In the genomic region with DNA sequence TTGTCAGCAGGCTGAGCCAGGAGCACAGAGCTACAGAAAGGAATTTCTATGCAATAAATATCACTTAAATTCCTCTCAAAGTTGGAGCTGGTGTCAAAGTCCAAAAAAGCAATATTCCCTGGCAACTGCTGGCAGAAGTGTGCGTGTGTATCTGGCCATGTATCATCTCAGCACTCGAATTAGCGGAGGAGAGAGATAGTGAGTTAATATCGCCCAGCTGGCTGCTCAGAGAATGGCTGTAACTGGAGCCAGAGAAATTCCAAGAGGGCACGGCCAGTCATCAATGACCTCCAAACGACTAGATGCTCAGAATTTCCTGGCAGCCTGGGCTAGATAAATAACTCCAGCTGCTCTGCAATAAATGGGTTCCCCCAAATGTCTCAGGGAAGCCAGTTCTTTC, we compare ENCODE assay signal across 15 mouse cellular contexts. TPM values are rescaled to one million over a fixed set of nuclear protein-coding genes. Genes with fewer than 3 reads are reported as not detected.
DNase-seq lines count a peak whose midpoint lies in the region; ATAC-seq and TF ChIP-seq lines count a peak whose summit lies in the region.
"Had no signal": no experiment of that assay in that cellular context is flagged by ENCODE, and none has a peak within 500 bp of the region (broad histone marks: within the 10 kb centered on the region; RNA-seq: fewer than 3 reads in every experiment).

No protein-coding gene starts in this region.

- H3K4me2 ChIP-seq in heart, embryonic 11.5 days: no peak overlapping the region
- no peak overlapping the region for H3K4me2 ChIP-seq in midbrain, embryonic 13.5 days (replicated peaks)
- H3K4me2 ChIP-seq in midbrain, embryonic 15.5 days: no peak overlapping the region
- no peak overlapping the region for H3K4me2 ChIP-seq in hindbrain, embryonic 16.5 days (ENCODE audit: low read length)
- H3K4me2 ChIP-seq in neural tube, embryonic 15.5 days: no peak overlapping the region
- H3K4me2 ChIP-seq: embryonic facial prominence, embryonic 15.5 days had no signal

- 13% methylated on average over 6 of the region's 6 CpGs for WGBS in heart, adult 2 months
- 15% methylated on average over 6 of the region's 6 CpGs for WGBS in heart, embryonic 11.5 days (ENCODE audit: insufficient replicate concordance)
- 37% methylated on average over 6 of the region's 6 CpGs for WGBS in midbrain, embryonic 13.5 days
- 42% methylated on average over 6 of the region's 6 CpGs for WGBS in midbrain, embryonic 15.5 days
- 22% methylated on average over 6 of the region's 6 CpGs for WGBS in hindbrain, embryonic 16.5 days
- 17% methylated on average over 6 of the region's 6 CpGs for WGBS in neural tube, embryonic 15.5 days

- peak overlapping the region; percentile 71 for H3K27ac ChIP-seq in heart, adult 2 months
- no peak overlapping the region for H3K27ac ChIP-seq in heart, embryonic 11.5 days (ENCODE audit: low read depth, low read length)
- peak overlapping the region; percentile 25; the same call in 1 of the 2 replicates for H3K27ac ChIP-seq in midbrain, embryonic 13.5 days
- no peak overlapping the region for H3K27ac ChIP-seq in midbrain, embryonic 15.5 days
- no peak overlapping the region for H3K27ac ChIP-seq in hindbrain, embryonic 16.5 days (ENCODE audit: low read depth, low read length)
- peak overlapping the region; percentile 65; the same call in 1 of the 2 replicates for H3K27ac ChIP-seq in neural tube, embryonic 15.5 days (replicated peaks)
- H3K27ac ChIP-seq: embryonic facial prominence, embryonic 15.5 days had no signal

- intact Hi-C loops in heart, adult 2 months (cut with DNase I): no loop called here

- no peak for TF ChIP-seq EP300 in heart, adult 2 months (IDR thresholded peaks at IDR 0.05; ENCODE audit: insufficient read depth, low read depth, low read length)

- no peak overlapping the region for H3K9ac ChIP-seq in heart, adult 2 months (ENCODE audit: low read depth, low read length)
- H3K9ac ChIP-seq in heart, embryonic 11.5 days (ENCODE audit: low read depth, low read length): no peak overlapping the region
- H3K9ac ChIP-seq in midbrain, embryonic 13.5 days (replicated peaks): no peak overlapping the region
- H3K9ac ChIP-seq in midbrain, embryonic 15.5 days: no peak overlapping the region
- H3K9ac ChIP-seq in hindbrain, embryonic 16.5 days (ENCODE audit: low read depth, low read length): no peak overlapping the region
- no peak overlapping the region for H3K9ac ChIP-seq in neural tube, embryonic 15.5 days (replicated peaks)
- H3K9ac ChIP-seq: embryonic facial prominence, embryonic 15.5 days had no signal

- H3K79me2 ChIP-seq in heart, adult 2 months (replicated peaks; ENCODE audit: control insufficient read depth, insufficient read depth, low read length): no peaks in the 10 kb centered on the region

- H3K4me3 ChIP-seq in heart, adult 2 months: no peak overlapping the region
- H3K4me3 ChIP-seq in heart, embryonic 11.5 days (ENCODE audit: low read depth, low read length): no peak overlapping the region
- no peak overlapping the region for H3K4me3 ChIP-seq in midbrain, embryonic 13.5 days (replicated peaks)
- H3K4me3 ChIP-seq in midbrain, embryonic 15.5 days: no peak overlapping the region
- no peak overlapping the region for H3K4me3 ChIP-seq in hindbrain, embryonic 16.5 days (ENCODE audit: low read length)
- no peak overlapping the region for H3K4me3 ChIP-seq in neural tube, embryonic 15.5 days (replicated peaks)
- H3K4me3 ChIP-seq: embryonic facial prominence, embryonic 15.5 days; megakaryocyte, embryonic 14.5 days had no signal

- no peak for TF ChIP-seq POLR2A in heart, adult 2 months (IDR thresholded peaks at IDR 0.05; ENCODE audit: insufficient read depth, low read depth, low read length)

- H3K36me3 ChIP-seq in heart, adult 2 months (ENCODE audit: control insufficient read depth, insufficient read depth, low read length): peaks cover 3% of the 10 kb centered on the region; the same call in 1 of the 2 replicates
- no peaks in the 10 kb centered on the region for H3K36me3 ChIP-seq in heart, embryonic 11.5 days (ENCODE audit: control insufficient read depth, insufficient read depth, low read length)
- no peaks in the 10 kb centered on the region for H3K36me3 ChIP-seq in midbrain, embryonic 13.5 days
- H3K36me3 ChIP-seq in midbrain, embryonic 15.5 days (replicated peaks): no peaks in the 10 kb centered on the region
- H3K36me3 ChIP-seq in hindbrain, embryonic 16.5 days (ENCODE audit: control insufficient read depth, insufficient read depth, low read length): no peaks in the 10 kb centered on the region
- H3K36me3 ChIP-seq in neural tube, embryonic 15.5 days: no peaks in the 10 kb centered on the region
- H3K36me3 ChIP-seq: embryonic facial prominence, embryonic 15.5 days had no signal

- H3K4me1 ChIP-seq in heart, adult 2 months (ENCODE audit: control insufficient read depth, insufficient read depth, low read length): peaks cover 11% of the 10 kb centered on the region
- H3K4me1 ChIP-seq in heart, embryonic 11.5 days (ENCODE audit: control insufficient read depth, insufficient read depth, low read length): peaks cover 11% of the 10 kb centered on the region
- peaks cover 58% of the 10 kb centered on the region for H3K4me1 ChIP-seq in midbrain, embryonic 13.5 days (replicated peaks)
- peaks cover 55% of the 10 kb centered on the region for H3K4me1 ChIP-seq in midbrain, embryonic 15.5 days
- peaks cover 39% of the 10 kb centered on the region for H3K4me1 ChIP-seq in hindbrain, embryonic 16.5 days (ENCODE audit: control insufficient read depth, insufficient read depth, low read depth, low read length)
- H3K4me1 ChIP-seq in neural tube, embryonic 15.5 days: peaks cover 57% of the 10 kb centered on the region

- no peak; the same call in 1 of the 2 replicates for ATAC-seq in heart, embryonic 11.5 days (replicated peaks; ENCODE audit: insufficient number of reproducible peaks, low FRiP score, low TSS enrichment)
- no peak for ATAC-seq in midbrain, embryonic 13.5 days
- no peak for ATAC-seq in midbrain, embryonic 15.5 days (replicated peaks)
- peak; percentile 43; the same call in 1 of the 2 replicates for ATAC-seq in hindbrain, embryonic 16.5 days
- ATAC-seq in neural tube, embryonic 15.5 days (ENCODE audit: low FRiP score): no peak
- no peak for ATAC-seq in granulocyte monocyte progenitor cell, adult 5-6 weeks (replicated peaks; ENCODE audit: poor library complexity, severe bottlenecking)
- ATAC-seq: activated CD4-positive, CD25-positive, alpha-beta regulatory T cell, adult 4 months; CD4-positive, CD25-positive, alpha-beta regulatory T cell, adult 4 months had no signal

- H3K27me3 ChIP-seq in heart, adult 2 months (ENCODE audit: control insufficient read depth, insufficient read depth, low read length): no peaks in the 10 kb centered on the region
- peaks cover 11% of the 10 kb centered on the region for H3K27me3 ChIP-seq in heart, embryonic 11.5 days (ENCODE audit: control insufficient read depth, insufficient read depth, low read length)
- peaks cover 18% of the 10 kb centered on the region for H3K27me3 ChIP-seq in midbrain, embryonic 13.5 days
- H3K27me3 ChIP-seq in midbrain, embryonic 15.5 days (replicated peaks): no peaks in the 10 kb centered on the region
- H3K27me3 ChIP-seq in hindbrain, embryonic 16.5 days (replicated peaks; ENCODE audit: control insufficient read depth, insufficient read depth, low read length): peaks cover 4% of the 10 kb centered on the region
- peaks cover 12% of the 10 kb centered on the region for H3K27me3 ChIP-seq in neural tube, embryonic 15.5 days (replicated peaks)

- DNase-seq in heart, adult 2 months: peak in 1 of 2 experiments; percentile 31
- no peak for DNase-seq in cerebellum, adult 9-10 months
- DNase-seq: gastrocnemius, postnatal 25 days; layer of hippocampus, adult 9-11 months; right cerebral cortex, postnatal 14 days had no signal

- no peak for TF ChIP-seq CTCF in heart, adult 2 months (IDR thresholded peaks at IDR 0.05)

- H3K9me3 ChIP-seq in heart, embryonic 11.5 days (replicated peaks; ENCODE audit: control insufficient read depth, low read length): no peaks in the 10 kb centered on the region
- H3K9me3 ChIP-seq in midbrain, embryonic 13.5 days: no peaks in the 10 kb centered on the region
- H3K9me3 ChIP-seq in midbrain, embryonic 15.5 days: no peaks in the 10 kb centered on the region
- H3K9me3 ChIP-seq in hindbrain, embryonic 16.5 days (ENCODE audit: control insufficient read depth, low read length): no peaks in the 10 kb centered on the region
- H3K9me3 ChIP-seq in neural tube, embryonic 15.5 days (replicated peaks): no peaks in the 10 kb centered on the region
- H3K9me3 ChIP-seq: embryonic facial prominence, embryonic 15.5 days had no signal

RNA-seq across cellular contexts. Expression of a gene that starts 48.0 kb away (rescaled TPM):
- total RNA-seq in heart, adult 2 months (2021): under 1 TPM; 0.52 to 0.76 TPM
- 2.4 and 3.0 TPM in 2 replicates for polyA plus RNA-seq in heart, adult 2 months (2012; rRNA removed)
- 0.64 and 0.90 TPM in 2 replicates for polyA plus RNA-seq in heart, embryonic 11.5 days (2014; fragmentation: Nextera tagmentation; extraction: Ambion mirVana)
- 1.6 and 2.2 TPM in 2 replicates for polyA plus RNA-seq in midbrain, embryonic 13.5 days (2015; fragmentation: Nextera tagmentation; extraction: Ambion mirVana)
- 1.1 and 1.2 TPM in 2 replicates for polyA plus RNA-seq in midbrain, embryonic 15.5 days (2015; fragmentation: Nextera tagmentation; extraction: Ambion mirVana)
- 0.46 and 0.77 TPM in 2 replicates for polyA plus RNA-seq in hindbrain, embryonic 16.5 days (2015; fragmentation: Nextera tagmentation; extraction: Ambion mirVana)
- polyA plus RNA-seq in neural tube, embryonic 15.5 days (2015; fragmentation: Nextera tagmentation; extraction: Ambion mirVana): 0.70 and 7.6 TPM in 2 replicates
- total RNA-seq in granulocyte monocyte progenitor cell, adult 5-6 weeks (2014; fragmentation: Nextera tagmentation): not detected in 2 replicates
- total RNA-seq in granulocyte monocyte progenitor cell, adult 5-6 weeks (2017): 0.26 and 0.56 TPM in 2 replicates

Comparison
In these comparisons a context has a peak if more than half of its experiments do, and no peak if none do; other contexts are left out.
1. H3K27ac ChIP-seq: peak in heart, adult 2 months (single experiment), midbrain, embryonic 13.5 days (single experiment) and neural tube, embryonic 15.5 days (single experiment); none in heart, embryonic 11.5 days (single experiment), midbrain, embryonic 15.5 days (single experiment) and hindbrain, embryonic 16.5 days (single experiment).